Mouse (Mus musculus) kidney, adult 2 months (tissue): ENCODE data around the gene Zbtb42.

ENCODE experiments used
- CTCF ChIP-seq: fragments of 200-500 bp; conservative IDR thresholded peaks from 2 replicates; pipeline ENCODE4 v1.5.1; 2011; ENCODE audit warnings: low read depth, mild to moderate bottlenecking, control low read depth, low read length, moderate library complexity, mixed read lengths; ENCODE audit not compliant: insufficient read depth, insufficient read length
- POLR2A ChIP-seq: fragments of 200-500 bp; IDR thresholded peaks from one replicate; pipeline ENCODE4 v1.6.1; 2011; ENCODE audit warnings: low read depth, low read length, control low read depth

- TF ChIP-seq POLR2A (no peak), CTCF (peak; percentile 49)
Observed at GRCm38 (mm10) chr12:112724077-112724805, 45.6 kb downstream of the Zbtb42 start.
